In the genomic region with DNA sequence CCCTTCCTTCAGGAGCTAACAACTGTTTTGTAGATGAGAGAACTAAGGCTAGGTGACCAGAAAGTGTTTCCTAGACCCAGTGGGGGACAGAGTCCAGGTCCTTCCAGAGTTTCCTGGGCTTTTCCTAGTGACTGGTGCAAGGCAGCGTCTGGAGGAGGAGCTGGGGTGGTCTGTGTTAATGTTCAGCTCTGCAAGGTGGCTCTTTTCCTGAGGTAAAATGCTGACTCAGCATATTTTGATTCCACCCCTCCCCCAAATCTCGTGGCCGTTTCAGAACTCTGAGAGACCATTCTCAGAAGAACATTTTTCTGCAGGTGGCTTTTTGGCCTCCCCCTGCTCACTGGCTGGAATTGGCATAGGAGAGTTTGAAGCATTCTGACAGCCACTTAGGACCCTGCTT, we compare ENCODE assay signal across 16 mouse cellular contexts.
"Had no signal": no experiment of that assay in that cellular context is flagged by ENCODE, and none has a peak within 500 bp of the region (broad histone marks: within the 10 kb centered on the region; RNA-seq: fewer than 3 reads in every experiment).

No protein-coding gene starts in this region.

- H3K4me1 ChIP-seq: lung, embryonic 15.5 days had no signal

- H3K9ac ChIP-seq: liver, postnatal 0 days; lung, embryonic 15.5 days; midbrain, embryonic 13.5 days; midbrain, embryonic 15.5 days; neural tube, embryonic 12.5 days had no signal

- H3K27ac ChIP-seq: lung, embryonic 15.5 days; macrophage; midbrain, embryonic 13.5 days; midbrain, embryonic 15.5 days; neural tube, embryonic 12.5 days had no signal

- H3K27me3 ChIP-seq: lung, embryonic 15.5 days; midbrain, embryonic 13.5 days; midbrain, embryonic 15.5 days; neural tube, embryonic 12.5 days had no signal

- H3K9me3 ChIP-seq: lung, embryonic 15.5 days; megakaryocyte, embryonic 14.5 days; midbrain, embryonic 13.5 days; midbrain, embryonic 15.5 days; neural tube, embryonic 12.5 days had no signal

- DNase-seq: liver, postnatal 0 days; lung, adult 2 months; lung, postnatal 14 days; lung, postnatal 36 days; right cerebral cortex, postnatal 25 days; right cerebral cortex, postnatal 4 days; spleen, adult 18-20 months; thymus, adult 18-20 months; thymus, postnatal 14 days; thymus, postnatal 36 days had no signal

- H3K4me3 ChIP-seq: lung, embryonic 15.5 days; megakaryocyte, embryonic 14.5 days; midbrain, embryonic 13.5 days; midbrain, embryonic 15.5 days; neural tube, embryonic 12.5 days had no signal

- H3K36me3 ChIP-seq: lung, embryonic 15.5 days; midbrain, embryonic 13.5 days; midbrain, embryonic 15.5 days; neural tube, embryonic 12.5 days had no signal
